Mouse (Mus musculus): ENCODE measurements around the gene A4galt.
"Not testable (repeated sequence)": the region's sequence is repeated elsewhere in the genome, so short reads cannot be mapped to it uniquely, and the experiment has no call there.

Gene A4galt

DNA sequence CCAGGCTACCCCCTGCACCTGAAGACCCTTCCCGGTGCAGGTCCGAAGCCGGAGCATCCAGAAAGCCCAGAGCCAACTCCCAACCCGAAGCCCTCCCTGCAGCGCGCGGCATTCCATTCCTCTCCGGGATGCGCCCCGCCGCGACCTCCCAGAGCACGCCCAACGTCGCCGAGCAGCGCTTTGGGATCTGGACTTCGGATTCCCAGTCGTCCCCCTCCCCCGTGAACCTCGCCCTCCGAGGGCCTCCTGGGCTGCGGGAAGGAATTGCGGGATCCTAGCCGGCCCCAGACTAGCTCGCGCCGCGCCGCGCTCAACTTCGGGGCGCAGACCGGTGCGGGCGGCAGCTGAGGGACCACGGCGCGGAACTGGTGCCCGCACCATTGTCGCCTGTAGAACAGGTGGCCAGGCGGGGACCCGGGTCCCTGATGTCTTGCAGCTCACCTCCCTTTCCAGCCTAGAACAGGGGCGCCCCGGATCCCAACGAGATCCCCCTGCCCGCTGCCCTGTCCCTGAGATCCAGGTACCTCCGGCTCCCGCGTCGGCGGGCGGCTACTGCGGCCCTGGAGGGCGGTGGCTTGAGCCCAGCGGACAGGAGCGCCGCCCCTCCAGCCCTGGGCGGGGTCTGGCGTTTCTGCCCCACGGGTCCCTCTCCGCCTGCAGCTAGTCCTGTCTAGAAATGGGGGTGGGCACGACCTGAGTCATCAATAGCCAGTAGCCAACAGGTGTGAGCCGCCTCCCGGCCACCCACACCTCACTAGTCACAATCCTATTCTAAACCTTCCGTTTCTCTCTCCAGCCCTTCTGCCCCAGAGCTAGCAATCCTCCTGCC, at the start of gene A4galt:
TSS of gene A4galt (minus strand) at position 599 of the 829 bp plus-strand sequence.
- peak; percentile 82 for DNase-seq (ENCODE audit: low spot score)

- DNase-seq (ENCODE audit: low spot score): peak; percentile 31
Measured at GRCm38 (mm10) chr15:83299916-83300582, 48.5 kb upstream of the A4galt start.

DNA sequence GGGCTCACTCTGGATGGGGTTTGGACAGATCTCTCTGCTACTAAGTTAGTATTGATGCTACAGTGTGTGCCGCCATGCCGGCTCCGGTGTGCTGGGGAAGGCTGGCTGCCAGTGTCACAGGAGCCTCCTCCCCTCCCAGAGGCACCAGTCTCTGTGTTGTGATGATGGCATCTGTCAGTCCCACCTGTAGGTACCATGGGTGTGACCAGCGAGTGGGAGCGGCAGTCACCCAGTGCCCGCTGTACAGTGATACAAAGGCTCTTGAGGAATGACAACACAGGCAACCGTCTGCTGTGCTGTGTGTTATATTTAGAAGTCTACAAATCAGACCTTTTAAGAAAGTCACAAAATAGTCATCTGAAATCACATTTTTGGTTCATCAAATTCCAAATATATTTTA, 47.9 kb upstream of the A4galt start:
- no peak for DNase-seq (ENCODE audit: low spot score)

- DNase-seq (ENCODE audit: low spot score): no peak
Measured at GRCm38 (mm10) chr15:83298810-83299209, 47.2 kb upstream of the A4galt start.

- DNase-seq (ENCODE audit: low spot score): no peak
Measured at GRCm38 (mm10) chr15:83298313-83298712, 46.7 kb upstream of the A4galt start.

- no peak for DNase-seq (ENCODE audit: low spot score)
Measured at GRCm38 (mm10) chr15:83296771-83297311, 45.3 kb upstream of the A4galt start.

DNA sequence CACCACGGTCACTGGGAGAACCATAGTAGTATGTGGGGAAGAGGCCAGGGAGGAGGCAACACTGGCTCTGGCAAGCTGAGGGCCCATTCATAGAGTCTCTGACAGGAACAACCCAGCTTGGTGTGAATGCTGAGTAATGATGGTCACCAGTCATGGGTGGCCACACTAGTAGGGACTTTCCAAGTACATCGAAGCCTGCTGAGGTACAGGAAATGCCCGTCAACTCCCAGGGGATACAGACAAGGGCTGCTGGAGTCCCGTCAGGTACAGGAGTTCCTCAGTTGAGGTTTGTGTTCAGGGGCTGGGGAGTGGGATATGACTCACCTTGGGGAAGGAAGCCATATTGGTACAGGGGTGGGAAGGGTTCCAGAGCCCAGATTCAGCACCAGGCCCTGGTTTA, 44.5 kb upstream of the A4galt start:
- no peak for DNase-seq (ENCODE audit: low spot score)

GRCm38 (mm10) chr15:83294954-83295353, 43.4 kb upstream of the A4galt start:
- DNase-seq (ENCODE audit: low spot score): no peak

DNA sequence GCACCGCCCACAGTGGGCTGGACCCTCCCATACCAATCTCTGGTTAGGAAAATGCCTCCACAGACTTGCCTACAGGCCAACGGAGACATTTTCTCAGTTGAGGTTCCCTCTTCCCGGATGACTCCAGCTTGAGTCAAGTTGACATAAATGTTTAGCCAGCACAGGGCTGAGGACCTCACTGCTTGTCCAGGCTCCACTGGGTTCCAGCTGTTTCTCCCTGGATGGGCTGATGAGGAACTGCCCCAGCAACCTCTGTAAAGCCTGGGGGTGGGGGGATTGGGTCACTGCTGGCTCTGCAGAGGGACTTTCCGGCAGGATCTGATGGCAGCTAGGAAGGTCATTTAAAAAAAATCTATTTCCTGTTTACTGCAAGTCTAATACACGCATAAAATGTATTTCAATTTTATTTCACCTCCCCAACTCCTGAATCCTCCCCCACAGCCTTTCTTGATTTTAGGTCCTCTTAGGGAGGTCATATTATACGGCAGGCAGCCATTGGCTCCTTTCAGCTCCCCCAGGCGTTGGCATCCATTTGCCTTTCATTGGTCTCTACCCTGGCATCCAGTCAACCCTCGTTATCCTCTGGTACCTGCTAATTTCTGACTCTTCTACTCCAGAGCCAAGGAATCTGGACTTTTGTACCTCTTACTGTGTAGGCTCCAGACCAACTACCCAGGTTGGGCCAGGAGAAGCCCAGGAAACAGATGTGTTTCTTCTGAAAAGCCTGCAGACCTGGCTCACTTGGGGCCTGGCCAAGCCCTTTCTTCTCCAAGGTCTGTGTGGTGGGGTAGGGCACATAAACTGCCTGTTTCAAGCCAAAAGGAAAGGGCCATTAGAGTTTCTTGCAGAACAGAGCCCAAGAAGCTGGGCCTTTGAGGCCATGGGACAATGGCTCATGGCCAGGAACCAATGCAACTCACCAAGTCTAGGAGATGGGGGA, 42.4 kb upstream of the A4galt start:
- DNase-seq (ENCODE audit: low spot score): no peak

GRCm38 (mm10) chr15:83293144-83293543, 41.6 kb upstream of the A4galt start:
- no peak for DNase-seq (ENCODE audit: low spot score)

GRCm38 (mm10) chr15:83292261-83293056, 40.9 kb upstream of the A4galt start:
- no peak for DNase-seq (ENCODE audit: low spot score)

- no peak for DNase-seq (ENCODE audit: low spot score)
Measured at GRCm38 (mm10) chr15:83290899-83291298, 39.3 kb upstream of the A4galt start.

- DNase-seq (ENCODE audit: low spot score): no peak
Measured at GRCm38 (mm10) chr15:83284828-83285227, 33.3 kb upstream of the A4galt start.

DNA sequence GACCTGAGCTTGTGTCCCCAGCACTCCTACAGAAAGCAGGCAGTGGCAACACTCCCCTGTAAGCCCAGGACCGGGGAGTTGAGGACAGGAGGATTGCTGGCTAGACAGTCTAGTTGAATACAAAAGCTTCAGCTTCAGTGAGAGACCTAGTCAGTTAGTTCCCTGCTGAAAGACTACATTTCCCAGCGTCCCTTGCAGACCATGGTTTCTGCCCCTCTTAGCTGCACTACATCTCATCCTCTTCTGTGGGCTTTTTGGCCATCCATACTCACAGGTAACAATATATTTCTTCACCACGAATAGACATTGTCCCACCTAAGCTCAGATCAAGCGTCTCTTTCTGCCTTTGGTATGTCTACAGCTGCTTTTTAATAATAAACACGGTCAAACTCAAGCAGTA, 30.8 kb upstream of the A4galt start:
- no peak for DNase-seq (ENCODE audit: low spot score)

- peak; percentile 36 for DNase-seq (ENCODE audit: low spot score)
Measured at GRCm38 (mm10) chr15:83281303-83281702, 29.7 kb upstream of the A4galt start.

- no peak for DNase-seq (ENCODE audit: low spot score)
Measured at GRCm38 (mm10) chr15:83278579-83278978, 27.0 kb upstream of the A4galt start.

DNA sequence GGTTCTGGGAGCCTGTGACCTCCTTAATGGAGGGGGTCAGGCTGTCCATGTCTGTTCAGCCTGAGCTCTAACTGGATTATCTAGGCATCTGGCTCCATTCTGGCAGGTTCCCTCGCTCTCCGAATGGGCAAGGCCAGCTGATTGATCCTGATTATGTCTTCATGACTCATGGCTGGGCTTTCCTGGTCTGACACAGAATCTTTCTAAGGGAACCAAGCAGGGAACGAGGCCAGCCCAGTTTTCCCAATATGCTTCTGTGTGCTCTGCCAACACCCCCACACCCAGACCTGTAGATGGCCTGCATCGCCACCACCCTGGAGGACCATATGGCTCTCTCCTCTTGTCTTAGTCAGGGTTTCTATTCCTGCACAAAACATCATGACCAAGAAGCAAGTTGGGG, 25.9 kb upstream of the A4galt start:
- DNase-seq (ENCODE audit: low spot score): no peak

DNA sequence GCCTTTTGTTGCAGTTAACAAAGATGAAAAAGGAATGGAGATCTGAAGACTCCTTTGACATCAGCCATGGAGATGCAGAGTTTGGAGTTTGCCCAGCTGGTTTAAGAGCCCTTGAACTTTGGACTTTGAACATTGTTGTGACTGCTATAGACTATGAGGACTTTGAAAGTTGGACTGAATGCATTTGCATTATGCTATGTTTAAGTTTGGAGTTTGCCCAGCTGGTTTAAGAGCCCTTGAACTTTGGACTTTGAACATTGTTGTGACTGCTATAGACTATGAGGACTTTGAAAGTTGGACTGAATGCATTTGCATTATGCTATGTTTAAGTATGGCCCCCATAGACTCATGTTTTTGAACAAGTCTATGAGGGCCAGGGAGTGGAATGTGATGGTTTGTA, 22.7 kb upstream of the A4galt start:
- not testable (repeated sequence) for DNase-seq (ENCODE audit: low spot score)

GRCm38 (mm10) chr15:83273017-83273416, 21.4 kb upstream of the A4galt start:
- no peak for DNase-seq (ENCODE audit: low spot score)

DNA sequence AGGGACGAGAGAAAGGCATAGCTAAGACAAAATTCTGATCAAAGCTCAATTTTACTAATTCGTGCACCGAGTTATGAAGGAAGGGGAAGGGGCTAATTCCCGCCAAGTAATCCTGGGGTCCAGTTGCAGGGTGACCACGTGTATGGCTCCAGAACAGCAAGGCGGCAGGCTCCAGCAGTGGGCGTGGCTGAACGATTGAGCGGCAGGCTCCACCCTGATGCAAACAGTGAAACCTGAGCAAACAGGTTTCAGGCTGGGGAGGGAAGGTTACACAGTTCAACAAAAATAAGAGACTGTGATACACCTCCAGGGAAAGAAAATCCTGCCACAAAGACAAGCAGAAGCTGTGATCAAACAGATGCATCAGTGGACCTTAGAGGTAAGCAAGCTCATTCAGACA, 19.6 kb upstream of the A4galt start:
- peak; percentile 58 for DNase-seq (ENCODE audit: low spot score)

DNA sequence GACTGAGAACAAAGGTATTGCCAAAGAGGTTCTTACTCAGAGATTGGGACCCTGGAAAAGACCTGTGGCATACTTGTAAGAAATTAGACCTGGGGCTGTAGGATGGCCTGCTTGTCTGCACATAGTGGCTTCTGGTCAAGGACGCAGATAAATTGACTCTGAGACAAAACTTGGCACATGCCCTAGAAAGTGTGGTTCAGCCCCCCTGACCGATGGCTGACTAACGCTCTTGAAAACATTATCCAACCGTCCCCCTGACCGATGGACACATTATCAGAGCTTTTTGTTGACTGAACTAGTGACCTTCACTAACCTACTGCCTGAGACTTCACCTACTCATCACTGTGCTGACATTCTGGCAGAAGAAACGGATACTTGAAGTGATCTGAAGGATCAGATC, 18.4 kb upstream of the A4galt start:
- not testable (repeated sequence) for DNase-seq (ENCODE audit: low spot score)

Data from yolk sac, embryonic 10.5 days (tissue).